In genomic region chr17:31222810-31223310, GRCm38 (mm10) we compare ENCODE assay signal across 24 mouse cellular contexts. TPM values are rescaled to one million over a fixed set of nuclear protein-coding genes. Genes with fewer than 3 reads are reported as not detected.
DNase-seq lines count a peak whose midpoint lies in the region; ATAC-seq and TF ChIP-seq lines count a peak whose summit lies in the region.
"Had no signal": no experiment of that assay in that cellular context is flagged by ENCODE, and none has a peak within 500 bp of the region (broad histone marks: within the 10 kb centered on the region; RNA-seq: fewer than 3 reads in every experiment).

No protein-coding gene starts in this region.

- no peaks in the 10 kb centered on the region for H3K27me3 ChIP-seq in lung, embryonic 14.5 days (ENCODE audit: insufficient read depth, low read length)
- no peaks in the 10 kb centered on the region for H3K27me3 ChIP-seq in MEL (ENCODE audit: control insufficient read depth in 1 of 2, insufficient read depth in 2 of 2, low read length in 2 of 2)
- H3K27me3 ChIP-seq in liver, embryonic 15.5 days, result no peaks in the 10 kb centered on the region
- H3K27me3 ChIP-seq in intestine, embryonic 16.5 days (replicated peaks; ENCODE audit: control insufficient read depth, insufficient read depth, low read length), result no peaks in the 10 kb centered on the region
- H3K27me3 ChIP-seq: forebrain, embryonic 15.5 days; midbrain, embryonic 12.5 days; neural tube, embryonic 15.5 days had no signal

- TF ChIP-seq POLR2A in MEL (IDR thresholded peaks at IDR 0.05; ENCODE audit: control insufficient read depth in 1 of 2, insufficient read depth in 1 of 2, low read depth in 1 of 2, low read length in 2 of 2, poor library complexity in 1 of 2), result no peak

- no peaks in the 10 kb centered on the region for H3K36me3 ChIP-seq in lung, embryonic 14.5 days (ENCODE audit: insufficient read depth)
- H3K36me3 ChIP-seq in MEL (ENCODE audit: control insufficient read depth in 1 of 2, insufficient read depth in 2 of 2, low read length in 2 of 2), result peaks cover 8 to 43% of the 10 kb centered on the region in 2 experiments
- 0 out of 2 replicates have a peak, but pooled peaks cover 9% of the 10 kb centered on the region for H3K36me3 ChIP-seq in liver, embryonic 15.5 days (replicated peaks)
- H3K36me3 ChIP-seq in intestine, embryonic 16.5 days (ENCODE audit: control insufficient read depth, insufficient read depth, low read length), result no peaks in the 10 kb centered on the region
- H3K36me3 ChIP-seq: forebrain, embryonic 15.5 days; G1E; heart, embryonic 12.5 days; limb, embryonic 12.5 days; midbrain, embryonic 12.5 days; neural tube, embryonic 15.5 days had no signal

- 29% methylated on average over 4 of the region's 4 CpGs for WGBS in lung, embryonic 14.5 days
- WGBS in liver, embryonic 15.5 days (ENCODE audit: insufficient replicate concordance), result 40% methylated on average over 4 of the region's 4 CpGs
- 47% methylated on average over 4 of the region's 4 CpGs for WGBS in intestine, embryonic 16.5 days

- H3K4me2 ChIP-seq in lung, embryonic 14.5 days, result no peak overlapping the region
- H3K4me2 ChIP-seq in liver, embryonic 15.5 days, result no peak overlapping the region
- H3K4me2 ChIP-seq in intestine, embryonic 16.5 days (ENCODE audit: low read depth, low read length), result no peak overlapping the region
- H3K4me2 ChIP-seq: forebrain, embryonic 15.5 days; heart, embryonic 12.5 days; limb, embryonic 12.5 days; midbrain, embryonic 12.5 days; neural tube, embryonic 15.5 days had no signal

- no peak for TF ChIP-seq EP300 in MEL (IDR thresholded peaks at IDR 0.05; ENCODE audit: low read depth in 1 of 2, low read length in 2 of 2)

- no peak overlapping the region for H3K27ac ChIP-seq in lung, embryonic 14.5 days (ENCODE audit: low read depth)
- peak overlapping the region; percentile 92 for H3K27ac ChIP-seq in MEL (ENCODE audit: control insufficient read depth, low read depth, low read length)
- H3K27ac ChIP-seq in liver, embryonic 15.5 days (replicated peaks), result 0 out of 2 replicates have a peak overlapping the region, but pooled peaks have one; percentile 6
- H3K27ac ChIP-seq in intestine, embryonic 16.5 days (ENCODE audit: low read length), result no peak overlapping the region
- H3K27ac ChIP-seq: forebrain, embryonic 15.5 days; limb, embryonic 12.5 days; midbrain, embryonic 12.5 days; neural tube, embryonic 15.5 days had no signal

- H3K4me3 ChIP-seq in lung, embryonic 14.5 days (ENCODE audit: low read depth, low read length), result no peak overlapping the region
- H3K4me3 ChIP-seq in MEL (ENCODE audit: control insufficient read depth in 1 of 2, insufficient read depth in 1 of 2, low read depth in 2 of 2, low read length in 2 of 2), result no peak overlapping the region
- H3K4me3 ChIP-seq in liver, embryonic 15.5 days (replicated peaks), result no peak overlapping the region
- H3K4me3 ChIP-seq in intestine, embryonic 16.5 days (ENCODE audit: low read length), result no peak overlapping the region
- H3K4me3 ChIP-seq: erythroblast, embryonic 14.5 days; forebrain, embryonic 15.5 days; heart, embryonic 12.5 days; limb, embryonic 12.5 days; midbrain, embryonic 12.5 days; neural tube, embryonic 15.5 days had no signal

- peak; percentile 62; the same call in 1 of the 2 replicates for ATAC-seq in lung, embryonic 14.5 days (ENCODE audit: insufficient read depth)
- no peak for ATAC-seq in liver, embryonic 15.5 days (ENCODE audit: insufficient read depth)
- ATAC-seq in intestine, embryonic 16.5 days, result no peak
- ATAC-seq: forebrain, embryonic 15.5 days; hindbrain, embryonic 16.5 days had no signal

- H3K4me1 ChIP-seq in lung, embryonic 14.5 days (ENCODE audit: insufficient read depth), result peaks cover 11% of the 10 kb centered on the region; the same call in 1 of the 2 replicates
- H3K4me1 ChIP-seq in MEL (ENCODE audit: control insufficient read depth in 1 of 2, insufficient read depth in 2 of 2, low read length in 2 of 2), result peaks cover 18 to 41% of the 10 kb centered on the region in 2 experiments
- peaks cover 25% of the 10 kb centered on the region for H3K4me1 ChIP-seq in liver, embryonic 15.5 days (replicated peaks)
- H3K4me1 ChIP-seq in intestine, embryonic 16.5 days (ENCODE audit: control insufficient read depth, insufficient read depth, low read length), result no peaks in the 10 kb centered on the region
- H3K4me1 ChIP-seq: forebrain, embryonic 15.5 days; heart, embryonic 12.5 days; midbrain, embryonic 12.5 days; neural tube, embryonic 15.5 days had no signal

- no peak overlapping the region for H3K9ac ChIP-seq in lung, embryonic 14.5 days
- peak overlapping the region; percentile 51 for H3K9ac ChIP-seq in MEL (ENCODE audit: control insufficient read depth, low read depth, low read length, poor library complexity, severe bottlenecking)
- no peak overlapping the region for H3K9ac ChIP-seq in liver, embryonic 15.5 days
- no peak overlapping the region for H3K9ac ChIP-seq in intestine, embryonic 16.5 days (ENCODE audit: low read depth, low read length)
- H3K9ac ChIP-seq: forebrain, embryonic 15.5 days; heart, embryonic 12.5 days; limb, embryonic 12.5 days; midbrain, embryonic 12.5 days; neural tube, embryonic 15.5 days had no signal

- no peak for TF ChIP-seq CTCF in lung, embryonic 14.5 days (IDR thresholded peaks at IDR 0.05; ENCODE audit: low read depth)
- no peak for TF ChIP-seq CTCF in MEL (IDR thresholded peaks at IDR 0.05 in 2 of 3, conservative IDR thresholded peaks at IDR 0.05 in 1 of 3; ENCODE audit: control insufficient read depth in 1 of 3, insufficient read depth in 1 of 3, low read depth in 2 of 3, low read length in 3 of 3, poor library complexity in 1 of 3, severe bottlenecking in 1 of 3)

- intact Hi-C loops in heart, postnatal 25 days (cut with DNase I), result no loop called here

- no peak for TF ChIP-seq RAD21 in MEL (IDR thresholded peaks at IDR 0.05; ENCODE audit: low read depth, low read length)

- no peaks in the 10 kb centered on the region for H3K79me2 ChIP-seq in MEL (ENCODE audit: control insufficient read depth, insufficient read depth, low read length, poor library complexity)

- no peaks in the 10 kb centered on the region for H3K9me3 ChIP-seq in lung, embryonic 14.5 days (ENCODE audit: low read depth, low read length)
- no peaks in the 10 kb centered on the region for H3K9me3 ChIP-seq in MEL (replicated peaks; ENCODE audit: insufficient read depth, low read length)
- H3K9me3 ChIP-seq in liver, embryonic 15.5 days (replicated peaks), result no peaks in the 10 kb centered on the region
- H3K9me3 ChIP-seq in intestine, embryonic 16.5 days (ENCODE audit: control insufficient read depth, low read length), result no peaks in the 10 kb centered on the region
- H3K9me3 ChIP-seq: forebrain, embryonic 15.5 days; heart, embryonic 12.5 days; limb, embryonic 12.5 days; midbrain, embryonic 12.5 days; neural tube, embryonic 15.5 days had no signal

- peak; percentile 60 for DNase-seq in lung, embryonic 14.5 days
- no peak for DNase-seq in lung, postnatal 36 days
- DNase-seq in MEL (ENCODE audit: low read depth, low spot score), result peak; percentile 27
- peak; percentile 46 for DNase-seq in thymus, postnatal 25 days
- DNase-seq in heart, postnatal 25 days (ENCODE audit: low spot score), result no peak
- DNase-seq: cerebellum, postnatal 25 days; heart, postnatal 36 days; kidney, adult 18-20 months; kidney, postnatal 10 days; lung, postnatal 14 days had no signal

TF ChIP-seq in MEL, 35 proteins besides CTCF, POLR2A, EP300 and RAD21:
- no peak for TF ChIP-seq NRF1 (IDR thresholded peaks at IDR 0.05; ENCODE audit: insufficient read depth, low read depth, low read length, poor library complexity, severe bottlenecking)
- TF ChIP-seq E2F4 (IDR thresholded peaks at IDR 0.05; ENCODE audit: borderline replicate concordance, low read depth, low read length), result no peak
- TF ChIP-seq ZC3H11A (IDR thresholded peaks at IDR 0.05; ENCODE audit: low read depth, low read length), result no peak

RNA-seq across cellular contexts. Expression of gene Ubash3a, which starts 15.2 kb away (rescaled TPM):
- 0.26 and 0.64 TPM in 2 replicates for polyA plus RNA-seq in lung, embryonic 14.5 days (2014; fragmentation: Nextera tagmentation; extraction: Ambion mirVana)
- total RNA-seq in MEL (2012; rRNA removed), result 24.9 and 30.2 TPM in 2 replicates
- polyA plus RNA-seq in MEL (2012; ENCODE audit: insufficient read depth in 1 of 2, insufficient read length in 2 of 2, low read depth in 1 of 2, low replicate concordance in 2 of 2, missing spikeins in 1 of 2), result 10 to 100 TPM; 27.6 to 57.4 TPM
- polyA plus RNA-seq in liver, embryonic 15.5 days (2015; fragmentation: Nextera tagmentation; extraction: Ambion mirVana), result 10.2 and 10.6 TPM in 2 replicates
- polyA plus RNA-seq in intestine, embryonic 16.5 days (2015; fragmentation: Nextera tagmentation; extraction: Ambion mirVana), result 0.38 and 0.45 TPM in 2 replicates
- total RNA-seq in heart, postnatal 25 days (2021), result not detected
- total RNA-seq: heart, postnatal 36 days; left cerebral cortex, adult 8-10 months had no signal
- polyA plus RNA-seq: C2C12; G1E; hindbrain, embryonic 16.5 days; neural tube, embryonic 15.5 days had no signal

RNA-seq across cellular contexts. Expression of gene Tmprss3, which starts 24.1 kb away (rescaled TPM):
- polyA plus RNA-seq in lung, embryonic 14.5 days (2014; fragmentation: Nextera tagmentation; extraction: Ambion mirVana), result not detected in 2 replicates
- 0.08 and 0.13 TPM in 2 replicates for total RNA-seq in MEL (2012; rRNA removed)
- under 1 TPM in 1 of 2 experiments, not detected in 1; 0.11 TPM for polyA plus RNA-seq in MEL (2012; ENCODE audit: insufficient read depth in 1 of 2, insufficient read length in 2 of 2, low read depth in 1 of 2, low replicate concordance in 2 of 2, missing spikeins in 1 of 2)
- polyA plus RNA-seq in liver, embryonic 15.5 days (2015; fragmentation: Nextera tagmentation; extraction: Ambion mirVana), result 0.29 and 0.46 TPM in 2 replicates
- 0.05 and 0.06 TPM in 2 replicates for polyA plus RNA-seq in intestine, embryonic 16.5 days (2015; fragmentation: Nextera tagmentation; extraction: Ambion mirVana)
- not detected for total RNA-seq in heart, postnatal 25 days (2021)
- total RNA-seq: adrenal gland, adult 18-20 months; G1E; heart, postnatal 36 days had no signal
- polyA plus RNA-seq: C2C12; erythroblast, embryonic 14.5 days; forebrain, embryonic 15.5 days; G1E; gonadal fat pad, adult 2 months; heart, embryonic 12.5 days; hindbrain, embryonic 16.5 days; limb, embryonic 12.5 days; midbrain, embryonic 12.5 days had no signal

RNA-seq across cellular contexts. Expression of gene Rsph1, which starts 54.3 kb away (rescaled TPM):
- 0.78 and 0.86 TPM in 2 replicates for polyA plus RNA-seq in lung, embryonic 14.5 days (2014; fragmentation: Nextera tagmentation; extraction: Ambion mirVana)
- total RNA-seq in MEL (2012; rRNA removed), result 1.3 and 2.0 TPM in 2 replicates
- polyA plus RNA-seq in MEL (2012; ENCODE audit: insufficient read depth in 1 of 2, insufficient read length in 2 of 2, low read depth in 1 of 2, low replicate concordance in 2 of 2, missing spikeins in 1 of 2), result 1 to 10 TPM in 1 of 2 experiments, not detected in 1; 3.6 TPM
- 0.13 and 0.25 TPM in 2 replicates for polyA plus RNA-seq in liver, embryonic 15.5 days (2015; fragmentation: Nextera tagmentation; extraction: Ambion mirVana)
- polyA plus RNA-seq in intestine, embryonic 16.5 days (2015; fragmentation: Nextera tagmentation; extraction: Ambion mirVana), result 0.88 and 0.94 TPM in 2 replicates
- total RNA-seq in heart, postnatal 25 days (2021), result 1 to 10 TPM; 1.7 to 2.1 TPM
- total RNA-seq: G1E had no signal
- polyA plus RNA-seq: erythroblast, embryonic 14.5 days; G1E had no signal

RNA-seq across cellular contexts. Expression of gene Tff1, which starts 57.8 kb away (rescaled TPM):
- not detected in 2 replicates for polyA plus RNA-seq in lung, embryonic 14.5 days (2014; fragmentation: Nextera tagmentation; extraction: Ambion mirVana)
- not detected in 2 replicates for total RNA-seq in MEL (2012; rRNA removed)
- polyA plus RNA-seq in MEL (2012; ENCODE audit: insufficient read depth in 1 of 2, insufficient read length in 2 of 2, low read depth in 1 of 2, low replicate concordance in 2 of 2, missing spikeins in 1 of 2), result not detected
- polyA plus RNA-seq in liver, embryonic 15.5 days (2015; fragmentation: Nextera tagmentation; extraction: Ambion mirVana), result not detected in 2 replicates
- polyA plus RNA-seq in intestine, embryonic 16.5 days (2015; fragmentation: Nextera tagmentation; extraction: Ambion mirVana), result 1.5 and 2.7 TPM in 2 replicates
- not detected for total RNA-seq in heart, postnatal 25 days (2021)
- total RNA-seq: adrenal gland, adult 18-20 months; G1E; heart, postnatal 36 days; left cerebral cortex, adult 8-10 months had no signal
- polyA plus RNA-seq: C2C12; erythroblast, embryonic 14.5 days; forebrain, embryonic 15.5 days; G1E; heart, embryonic 12.5 days; hindbrain, embryonic 16.5 days; limb, embryonic 12.5 days; midbrain, embryonic 12.5 days; neural tube, embryonic 15.5 days had no signal

Comparison
In these comparisons a context has a peak if more than half of its experiments do, and no peak if none do; other contexts are left out.
1. DNase-seq: peak in lung, embryonic 14.5 days (single experiment), MEL (single experiment) and thymus, postnatal 25 days (single experiment); none in lung, postnatal 36 days (single experiment) and heart, postnatal 25 days (single experiment).
2. H3K27ac ChIP-seq: peak in MEL (single experiment) and liver, embryonic 15.5 days (single experiment); none in lung, embryonic 14.5 days (single experiment) and intestine, embryonic 16.5 days (single experiment).